Mouse (Mus musculus): Measurements from ENCODE around the gene Ddx24. TPM values are rescaled to one million over a fixed set of nuclear protein-coding genes. Genes with fewer than 3 reads are reported as not detected.

The Ddx24 gene
- 100 to 1,000 TPM; 175 to 176 TPM for polyA plus RNA-seq (2017; shearing (Covaris generic))

DNA sequence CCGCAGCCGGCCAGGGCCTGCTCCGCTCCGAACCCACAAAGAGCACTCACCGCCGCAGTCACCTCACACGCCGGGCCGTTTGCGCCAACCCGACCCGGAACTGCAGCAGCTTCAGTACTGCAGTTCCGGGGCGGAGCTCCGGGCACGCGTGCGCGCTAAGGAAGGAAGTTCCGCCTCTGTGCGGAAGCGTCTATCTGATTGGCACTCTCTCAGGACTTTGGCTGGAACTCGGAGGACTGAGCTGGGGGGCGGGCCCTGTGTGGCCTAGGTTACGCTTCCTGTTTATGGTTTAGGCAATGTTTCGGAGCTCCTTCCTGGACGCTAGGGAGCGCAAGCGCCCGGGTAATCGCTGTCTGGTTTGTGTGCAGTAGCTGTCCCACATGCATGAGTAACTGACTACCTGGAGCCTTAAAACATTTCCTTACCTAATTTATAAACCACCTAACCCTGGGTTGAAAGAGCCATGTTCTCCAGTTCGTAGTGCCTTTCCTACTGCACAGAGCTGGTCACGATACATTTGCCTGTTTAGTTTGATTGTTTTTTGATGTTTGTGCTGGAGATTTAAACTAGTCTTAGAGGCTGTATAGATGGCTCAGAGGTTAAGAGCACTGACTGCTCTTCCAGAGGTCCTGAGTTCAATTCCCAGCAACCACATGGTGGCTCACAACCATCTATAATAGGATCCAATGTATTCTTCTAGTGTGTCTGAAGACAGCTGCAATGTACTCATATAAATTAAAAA lies at the start of gene Ddx24:
Ddx24 (minus strand) TSS at position 102 of the 742 bp plus-strand sequence.

GRCm38 (mm10) chr12:103457140-103457539 lies 31.5 kb upstream of the Ddx24 start, which contains the start of gene Ifi27l2b:
Ifi27l2b (minus strand) TSS chr12:103457223.

GRCm38 (mm10) chr12:103443524-103443923 lies 17.9 kb upstream of the Ddx24 start, which contains the start of gene Ifi27l2a:
Ifi27l2a (minus strand) TSS chr12:103443680.

DNA sequence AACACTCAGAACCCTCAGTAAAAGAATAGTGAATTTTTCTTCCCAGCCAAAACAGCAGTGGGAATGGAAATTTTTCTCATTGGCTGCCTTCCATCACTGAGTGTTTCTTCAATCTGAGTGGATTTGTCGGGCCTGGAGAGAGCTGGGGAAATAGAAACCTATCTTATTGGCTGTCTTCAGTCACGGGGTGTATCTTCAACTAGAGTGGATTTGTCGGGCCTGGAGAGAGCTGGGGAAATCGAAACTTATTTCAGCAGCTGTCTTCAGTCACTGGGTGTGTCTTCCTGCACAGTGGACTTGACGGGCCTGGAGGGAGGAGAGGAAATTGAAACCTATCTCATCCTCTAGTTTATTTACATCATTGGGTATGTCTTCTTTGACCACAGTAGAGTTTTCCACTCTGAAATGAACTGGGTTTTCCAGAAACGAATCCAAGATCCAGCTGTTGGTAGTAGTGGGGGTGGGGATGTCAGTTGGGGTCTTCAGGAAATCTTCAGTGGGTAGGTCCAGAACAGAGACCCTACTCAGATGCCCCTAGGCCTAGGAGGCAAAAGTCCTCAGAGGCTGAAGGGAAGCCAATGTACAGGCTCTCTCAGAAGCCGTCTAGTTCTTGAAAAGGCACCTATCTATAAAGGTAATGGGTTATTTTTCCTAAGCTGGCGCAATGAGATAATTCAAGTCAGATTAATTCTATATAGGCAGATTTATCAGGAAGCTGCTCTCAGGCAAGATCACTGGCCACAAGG lies 8.5 kb upstream of the Ddx24 start, which contains the start of gene Ifi27:
Ifi27 (plus strand) TSS at position 226 of the 746 bp plus-strand sequence.

DNA sequence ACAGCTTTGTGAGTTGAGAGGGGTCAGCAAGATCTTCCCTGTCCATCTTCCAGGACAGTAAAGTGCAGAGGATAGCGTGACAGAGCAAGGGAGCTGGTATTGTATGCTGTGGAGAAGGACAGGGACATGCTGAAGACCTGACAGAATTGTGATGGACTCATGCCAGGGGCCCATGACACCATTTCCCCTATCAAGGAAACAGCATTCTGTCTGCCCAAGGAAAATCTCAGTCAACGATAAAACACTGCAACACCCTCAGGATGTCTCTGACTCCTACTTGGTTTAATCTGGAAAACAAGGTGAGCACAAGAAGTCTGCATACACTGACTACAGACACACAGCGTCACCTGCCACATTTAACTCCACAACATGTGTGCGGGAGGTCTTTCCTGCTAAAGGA lies 17.9 kb downstream of the Ddx24 start, which contains the start of gene 9330161L09Rik:
9330161L09Rik (minus strand) TSS at position 101 of the 400 bp plus-strand sequence.

GRCm38 (mm10) chr12:103388505-103389347 lies 36.9 kb downstream of the Ddx24 start, which contains the start of gene Otub2:
Otub2 (plus strand) TSS chr12:103388682.

Other genes with a start within 250 kb of the Ddx24 start
- gene Prima1, start 183.7 kb downstream of the Ddx24 start, polyA plus RNA-seq (2017; shearing (Covaris generic)) = not detected
- gene Fam181a, start 114.9 kb downstream of the Ddx24 start, polyA plus RNA-seq (2017; shearing (Covaris generic)) = not detected
- 10 to 100 TPM; 28.6 to 46.9 TPM for gene Asb2, start 69.8 kb downstream of the Ddx24 start, polyA plus RNA-seq (2017; shearing (Covaris generic))
- 1 to 10 TPM; 2.9 to 8.3 TPM for gene Otub2, start 37.1 kb downstream of the Ddx24 start, polyA plus RNA-seq (2017; shearing (Covaris generic))
- 1 to 10 TPM; 1.4 to 1.9 TPM for gene 9330161L09Rik, start 18.0 kb downstream of the Ddx24 start, polyA plus RNA-seq (2017; shearing (Covaris generic))
- 100 to 1,000 TPM; 333 to 416 TPM for gene Ifi27, start 8.4 kb upstream of the Ddx24 start, polyA plus RNA-seq (2017; shearing (Covaris generic))
- gene Ifi27l2a, start 17.9 kb upstream of the Ddx24 start, polyA plus RNA-seq (2017; shearing (Covaris generic)) = 1,000 to 10,000 TPM in 1 of 2 experiments, 100 to 1,000 TPM in 1; 502 to 1,133 TPM
- gene Ifi27l2b, start 31.4 kb upstream of the Ddx24 start, polyA plus RNA-seq (2017; shearing (Covaris generic)) = 1 to 10 TPM in 1 of 2 experiments, not detected in 1; 1.6 TPM
- under 1 TPM in 1 of 2 experiments, not detected in 1; 0.33 TPM for gene Ppp4r4, start 106.5 kb upstream of the Ddx24 start, polyA plus RNA-seq (2017; shearing (Covaris generic))
- gene Serpina10, start 205.6 kb upstream of the Ddx24 start, polyA plus RNA-seq (2017; shearing (Covaris generic)) = under 1 TPM in 1 of 2 experiments, not detected in 1; 0.14 TPM
- under 1 TPM in 1 of 2 experiments, not detected in 1; 0.23 TPM for gene Serpina6, start 231.4 kb upstream of the Ddx24 start, polyA plus RNA-seq (2017; shearing (Covaris generic))

Measured in inflammation-experienced regulatory T-cells (primary cell).